Mouse (Mus musculus) liver, embryonic 13.5 days (tissue): ENCODE results near the gene Klk9. TPM values are rescaled to one million over a fixed set of nuclear protein-coding genes. Genes with fewer than 3 reads are reported as not detected.

Source experiments
- ATAC-seq: fragments of 200-750 bp; cut with Nextera tagmentation; 2 replicates; pipeline ENCODE4 v1.8.0; 2017; ENCODE audit warnings: low read depth, mild to moderate bottlenecking, moderate number of reproducible peaks, moderate library complexity
- DNase-seq: peaks from one replicate; pipeline ENCODE4 v3.0.0; 2022
- H3K27ac ChIP-seq: fragments of 300-500 bp; sonication (generic); 2 replicates; pipeline ENCODE4 v1.5.1; 2015; ENCODE audit warnings: moderate library complexity, mild to moderate bottlenecking, inconsistent platforms
- H3K27me3 ChIP-seq: fragments of 300-500 bp; sonication (generic); 2 replicates; pipeline ENCODE4 v1.6.1; 2015; ENCODE audit warnings: mild to moderate bottlenecking, inconsistent platforms
- H3K36me3 ChIP-seq: fragments of 300-500 bp; sonication (generic); 2 replicates; pipeline ENCODE4 v1.6.1; 2015; ENCODE audit warnings: mild to moderate bottlenecking, inconsistent platforms
- H3K4me1 ChIP-seq: fragments of 300-500 bp; sonication (generic); replicated peaks from 2 replicates; pipeline ENCODE4 v1.6.1; 2015; ENCODE audit warnings: inconsistent platforms
- H3K4me2 ChIP-seq: fragments of 300-500 bp; sonication (generic); 2 replicates; pipeline ENCODE4 v1.6.1; 2015; ENCODE audit warnings: inconsistent platforms, mild to moderate bottlenecking, moderate library complexity
- H3K4me3 ChIP-seq: fragments of 300-500 bp; sonication (generic); replicated peaks from 2 replicates; pipeline ENCODE4 v1.5.1; 2015; ENCODE audit warnings: mild to moderate bottlenecking, inconsistent platforms
- H3K9ac ChIP-seq: fragments of 300-500 bp; sonication (generic); 2 replicates; pipeline ENCODE4 v1.6.1; 2015; ENCODE audit warnings: mild to moderate bottlenecking, inconsistent platforms
- H3K9me3 ChIP-seq: fragments of 300-500 bp; sonication (generic); replicated peaks from 2 replicates; pipeline ENCODE4 v1.6.1; 2016; ENCODE audit warnings: inconsistent platforms
- WGBS: fragments of 180-500 bp; shearing (Covaris S2); methylation state at CpG from one replicate; pipeline ENCODE4 v1.1.7; 2015; ENCODE audit not compliant: insufficient replicate concordance; 5-methylcytosine and 5-hydroxymethylcytosine counted together
- polyA plus RNA-seq: library from polyadenylated mRNA; unstranded; fragments of >200 nt; fragmentation: Nextera tagmentation; extraction: Ambion mirVana; gene quantifications from 2 replicates; pipeline ENCODE4 v1.2.1, GENCODE M21; 2015

Klk9 gene
- polyA plus RNA-seq, 1 experiment from 2014 or later, result not detected

DNA sequence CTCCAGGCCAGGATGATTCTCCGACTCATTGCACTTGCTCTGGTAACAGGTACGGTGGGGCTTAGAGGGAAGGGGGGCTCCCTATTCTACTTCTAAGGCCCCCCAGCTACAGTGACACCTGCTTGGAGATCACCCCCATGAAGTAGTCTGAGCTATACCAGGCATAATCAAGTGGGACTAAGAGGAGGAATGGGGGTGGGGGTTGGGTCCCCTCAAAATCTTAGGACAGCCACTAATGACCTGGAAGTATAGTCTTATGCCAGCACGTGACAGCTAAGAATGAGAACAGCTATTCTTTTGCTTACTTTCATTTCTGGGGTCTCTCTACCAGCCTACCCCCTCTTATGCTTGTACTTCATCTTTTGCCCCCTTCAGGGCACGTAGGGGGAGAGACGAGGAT is 15.2 kb upstream of the Klk9 start:
- 71% methylated on average over 5 of the region's 5 CpGs for WGBS
- Histone ChIP-seq H3K9ac (no peak overlapping the region), H3K4me3 (no peak overlapping the region), H3K9me3 (no peaks in the 10 kb centered on the region), H3K4me2 (no peak overlapping the region), H3K4me1 (no peaks in the 10 kb centered on the region), H3K36me3 (no peaks in the 10 kb centered on the region), H3K27ac (no peak overlapping the region), H3K27me3 (no peaks in the 10 kb centered on the region)
- ATAC-seq, result no peak
- no peak for DNase-seq

DNA sequence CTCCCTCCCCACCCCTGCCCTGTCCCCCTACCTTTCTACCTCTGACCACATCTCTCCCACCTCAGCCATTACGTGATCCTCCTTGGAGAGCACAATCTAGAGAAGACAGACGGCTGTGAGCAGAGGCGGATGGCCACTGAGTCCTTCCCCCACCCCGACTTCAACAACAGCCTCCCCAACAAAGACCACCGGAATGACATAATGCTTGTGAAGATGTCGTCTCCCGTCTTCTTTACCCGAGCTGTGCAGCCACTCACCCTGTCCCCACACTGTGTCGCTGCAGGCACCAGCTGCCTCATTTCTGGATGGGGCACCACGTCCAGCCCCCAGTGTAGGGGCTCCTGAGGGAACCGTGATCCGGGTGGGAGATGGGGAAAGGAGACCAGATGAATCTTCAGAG is 14.3 kb upstream of the Klk9 start:
- no peaks in the 10 kb centered on the region for H3K27me3 ChIP-seq
- DNase-seq (no peak), ATAC-seq (no peak)
- H3K4me3 ChIP-seq, result no peak overlapping the region
- no peak overlapping the region for H3K4me2 ChIP-seq
- H3K9ac ChIP-seq, result no peak overlapping the region
- no peak overlapping the region for H3K27ac ChIP-seq
- H3K4me1 ChIP-seq, result 0 out of 2 replicates have a peak, but pooled peaks cover 1% of the 10 kb centered on the region
- WGBS, result 67% methylated on average over 12 of the region's 12 CpGs
- H3K36me3 ChIP-seq, result no peaks in the 10 kb centered on the region
- no peaks in the 10 kb centered on the region for H3K9me3 ChIP-seq

DNA sequence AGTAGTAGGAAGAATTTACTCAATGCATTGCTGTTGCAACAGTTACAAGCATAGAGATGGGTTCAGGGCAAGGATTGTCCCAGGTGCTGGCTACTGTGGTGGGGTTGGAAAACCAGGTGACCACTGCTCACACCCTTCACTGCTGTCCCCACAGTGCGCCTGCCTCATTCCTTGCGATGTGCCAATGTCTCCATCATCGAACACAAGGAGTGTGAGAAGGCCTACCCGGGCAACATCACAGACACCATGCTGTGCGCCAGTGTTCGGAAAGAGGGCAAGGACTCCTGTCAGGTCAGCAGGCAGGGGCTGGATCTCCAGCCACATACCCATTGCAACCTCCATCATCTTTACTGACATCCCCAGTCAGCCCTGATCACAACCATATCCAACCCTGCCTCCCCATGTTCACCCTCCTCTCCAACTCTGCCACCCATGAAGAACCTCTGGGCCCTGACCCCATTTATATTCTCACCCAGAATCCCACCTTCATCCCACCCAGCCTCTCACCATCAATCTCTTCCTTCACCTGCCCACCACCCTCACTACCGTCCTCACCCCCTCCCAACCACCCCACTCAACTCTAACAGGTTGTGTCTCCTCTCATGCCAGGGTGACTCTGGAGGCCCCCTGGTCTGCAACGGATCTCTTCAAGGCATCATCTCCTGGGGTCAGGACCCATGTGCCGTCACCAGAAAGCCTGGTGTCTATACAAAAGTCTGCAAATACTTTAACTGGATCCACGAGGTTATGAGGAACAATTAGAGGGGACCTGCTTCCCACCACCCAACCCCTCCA is 13.3 kb upstream of the Klk9 start:
- Histone ChIP-seq H3K4me1 (peaks cover 5% of the 10 kb centered on the region; the same call in 1 of the 2 replicates), H3K27me3 (peaks cover 8% of the 10 kb centered on the region), H3K9me3 (no peaks in the 10 kb centered on the region), H3K4me2 (no peak overlapping the region), H3K4me3 (no peak overlapping the region), H3K27ac (no peak overlapping the region), H3K9ac (no peak overlapping the region), H3K36me3 (no peaks in the 10 kb centered on the region)
- ATAC-seq (no peak), DNase-seq (no peak)
- WGBS, result 68% methylated on average over 10 of the region's 10 CpGs

DNA sequence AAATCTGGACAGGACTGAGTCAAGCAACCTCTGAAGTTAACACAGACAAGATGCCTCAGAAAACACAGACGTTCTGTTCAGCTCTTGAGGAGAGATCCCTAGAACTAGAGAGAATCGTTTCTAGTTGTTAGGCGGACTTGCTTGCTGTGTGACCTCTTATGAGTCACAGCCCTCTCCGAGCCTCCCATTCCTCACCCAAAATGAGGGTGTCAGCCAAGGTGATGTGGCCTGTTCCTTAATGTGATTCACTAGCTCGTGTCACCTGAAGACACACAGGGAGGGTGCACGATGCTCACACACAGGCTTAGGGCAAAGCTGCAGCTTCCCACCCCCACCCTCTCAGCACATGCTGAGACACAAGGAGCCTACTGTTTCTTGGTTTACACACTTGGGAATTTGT is 11.4 kb upstream of the Klk9 start:
- no peak for DNase-seq
- no peak overlapping the region for H3K4me2 ChIP-seq
- H3K4me3 ChIP-seq, result no peak overlapping the region
- H3K4me1 ChIP-seq, result peaks cover 5% of the 10 kb centered on the region; the same call in 1 of the 2 replicates
- no peaks in the 10 kb centered on the region for H3K36me3 ChIP-seq
- no peak overlapping the region for H3K9ac ChIP-seq
- WGBS, result 47% methylated on average over 6 of the region's 6 CpGs
- H3K27me3 ChIP-seq, result peaks cover 16% of the 10 kb centered on the region
- H3K9me3 ChIP-seq, result no peaks in the 10 kb centered on the region
- H3K27ac ChIP-seq, result no peak overlapping the region
- ATAC-seq, result no peak

DNA sequence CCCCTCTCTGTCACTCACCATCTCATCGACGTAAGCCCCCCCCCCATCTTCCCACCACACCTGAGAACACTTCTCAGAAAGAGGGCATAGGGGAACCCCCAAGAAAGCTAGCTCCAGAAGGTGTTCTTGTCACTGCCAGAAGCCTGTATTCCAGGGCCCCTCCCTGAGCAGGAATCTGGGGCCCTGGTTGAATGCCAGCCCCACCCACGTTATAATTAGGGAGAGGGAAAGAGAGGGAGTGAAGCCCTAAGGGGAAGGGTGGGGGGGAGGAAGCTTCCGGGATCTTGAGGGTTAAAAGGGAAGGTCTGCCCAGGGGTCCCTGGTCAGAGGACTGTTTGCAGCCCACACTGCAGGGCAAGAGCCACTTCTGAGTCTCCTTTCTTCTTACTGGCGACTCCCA is 10.9 kb upstream of the Klk9 start, which contains the start of gene Klk10:
Klk10 (plus strand) TSS at position 290 of the 400 bp plus-strand sequence.
- Histone ChIP-seq H3K27ac (no peak within 1 kb of the TSS), H3K36me3 (no peaks in the 10 kb centered on the region), H3K27me3 (peaks cover 16% of the 10 kb centered on the region), H3K4me2 (no peak within 1 kb of the TSS), H3K4me1 (peaks cover 5% of the 10 kb centered on the region; the same call in 1 of the 2 replicates), H3K9ac (no peak within 1 kb of the TSS), H3K9me3 (no peaks in the 10 kb centered on the region), H3K4me3 (no peak within 1 kb of the TSS)
- WGBS, result 41% methylated on average over 5 of the region's 5 CpGs
- no peak for ATAC-seq
- no peak for DNase-seq

DNA sequence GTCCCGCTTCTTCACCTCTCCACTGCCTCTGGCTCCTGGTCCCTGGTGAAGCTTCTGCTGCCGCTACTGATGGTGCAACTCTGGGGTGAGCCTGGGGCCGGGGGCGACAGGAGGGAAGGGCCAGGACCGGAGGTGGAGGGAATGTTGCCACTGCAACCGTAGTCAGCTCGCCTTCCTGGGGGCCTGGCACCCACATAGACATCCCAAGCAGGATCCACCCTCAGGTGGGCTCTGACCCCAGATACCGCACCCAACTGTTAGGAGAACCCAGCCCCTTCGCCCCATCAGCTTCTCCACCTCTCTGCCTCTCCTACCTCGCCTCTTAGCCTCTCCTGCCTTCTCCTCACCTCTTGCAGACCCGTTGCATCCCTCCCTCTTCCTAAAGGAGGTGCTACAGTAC is 10.2 kb upstream of the Klk9 start:
- H3K4me2 ChIP-seq, result no peak overlapping the region
- WGBS, result 73% methylated on average over 11 of the region's 11 CpGs

DNA sequence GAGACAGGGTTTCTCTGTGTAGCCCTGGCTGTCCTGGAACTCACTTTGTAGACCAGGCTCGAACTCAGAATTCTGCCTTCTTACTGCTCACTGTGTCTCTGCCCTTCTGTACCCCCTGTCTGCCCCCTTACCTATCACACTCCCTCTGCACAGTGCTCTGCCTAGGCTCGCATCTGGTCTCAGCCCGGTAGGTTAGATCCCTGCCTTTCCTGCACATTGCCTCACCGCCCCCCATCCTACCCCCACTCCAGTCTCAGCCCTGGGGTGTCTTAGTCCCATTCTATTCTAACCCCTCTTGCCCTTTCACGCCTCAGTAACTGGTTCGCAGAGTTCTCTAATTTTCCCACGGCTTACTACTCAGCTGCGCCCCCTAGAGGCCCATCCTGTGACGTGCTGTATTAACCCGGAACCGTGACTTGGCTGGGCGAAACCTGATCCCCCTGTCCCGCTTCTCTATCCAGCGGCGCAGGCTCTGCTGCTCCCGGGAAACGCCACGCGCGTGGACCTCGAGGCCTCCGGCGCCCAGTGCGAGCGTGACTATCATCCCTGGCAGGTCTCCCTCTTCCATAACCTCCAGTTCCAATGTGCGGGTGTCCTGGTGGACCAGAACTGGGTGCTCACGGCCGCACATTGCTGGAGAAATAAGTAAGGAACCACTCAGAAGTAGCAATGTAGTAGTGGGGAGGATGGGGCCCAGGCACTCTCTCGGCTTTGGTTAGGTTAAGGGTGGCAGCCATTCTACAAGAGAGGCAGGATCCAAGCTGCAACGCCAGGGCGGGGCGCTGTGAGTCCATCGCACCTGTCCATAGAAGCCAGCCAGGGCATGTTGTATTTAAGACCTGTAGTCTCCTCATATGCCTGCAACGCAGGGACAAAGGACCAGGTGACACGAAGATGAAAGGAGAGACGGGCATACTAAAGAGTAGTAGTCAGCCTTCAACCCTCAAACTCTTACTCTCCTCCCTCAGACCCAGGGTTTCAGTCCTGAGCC is 9.1 kb upstream of the Klk9 start:
- no peak overlapping the region for H3K9ac ChIP-seq
- peaks cover 16% of the 10 kb centered on the region for H3K27me3 ChIP-seq
- H3K9me3 ChIP-seq, result no peaks in the 10 kb centered on the region
- H3K36me3 ChIP-seq, result no peaks in the 10 kb centered on the region
- WGBS, result 7% methylated on average over 36 of the region's 36 CpGs
- H3K4me2 ChIP-seq, result peak overlapping the region; percentile 54
- DNase-seq, result peak; percentile 27
- 0 out of 2 replicates have a peak overlapping the region, but pooled peaks have one; percentile 14 for H3K4me3 ChIP-seq
- peaks cover 5% of the 10 kb centered on the region; the same call in 1 of the 2 replicates for H3K4me1 ChIP-seq
- ATAC-seq, result no peak
- H3K27ac ChIP-seq, result no peak overlapping the region

More for the DNA sequence above, 10.2 kb upstream of the Klk9 start:
- DNase-seq (no peak), ATAC-seq (no peak)
- Histone ChIP-seq H3K27ac (no peak overlapping the region), H3K9me3 (no peaks in the 10 kb centered on the region), H3K27me3 (peaks cover 16% of the 10 kb centered on the region), H3K9ac (no peak overlapping the region), H3K4me1 (peaks cover 5% of the 10 kb centered on the region; the same call in 1 of the 2 replicates), H3K4me3 (no peak overlapping the region), H3K36me3 (no peaks in the 10 kb centered on the region)

DNA sequence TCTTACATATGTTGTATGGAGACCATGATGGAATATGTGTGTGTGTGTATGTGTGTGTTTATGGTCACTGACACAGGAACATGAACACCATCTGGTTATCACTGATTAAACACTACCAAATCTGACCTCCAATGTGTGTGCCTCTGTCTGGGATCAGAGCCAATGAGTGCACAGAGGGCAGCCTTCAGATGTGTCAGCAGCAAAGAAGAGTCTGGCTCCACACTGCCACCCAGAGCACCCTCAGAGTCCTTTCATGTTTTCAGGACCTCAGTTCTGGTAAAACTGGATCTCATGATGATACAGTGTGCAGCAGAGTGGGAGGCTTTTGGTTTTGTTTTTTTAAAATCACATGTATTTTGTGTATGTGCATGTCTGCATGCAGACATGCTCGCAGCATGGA is 6.4 kb upstream of the Klk9 start:
- H3K9ac ChIP-seq, result no peak overlapping the region
- 57% methylated on average over 1 of the region's 1 CpGs for WGBS
- H3K4me3 ChIP-seq, result no peak overlapping the region
- H3K9me3 ChIP-seq, result no peaks in the 10 kb centered on the region
- H3K4me2 ChIP-seq, result no peak overlapping the region
- no peak for ATAC-seq
- no peaks in the 10 kb centered on the region for H3K36me3 ChIP-seq
- H3K27me3 ChIP-seq, result peaks cover 16% of the 10 kb centered on the region
- no peak for DNase-seq
- peaks cover 5% of the 10 kb centered on the region; the same call in 1 of the 2 replicates for H3K4me1 ChIP-seq
- H3K27ac ChIP-seq, result no peak overlapping the region

DNA sequence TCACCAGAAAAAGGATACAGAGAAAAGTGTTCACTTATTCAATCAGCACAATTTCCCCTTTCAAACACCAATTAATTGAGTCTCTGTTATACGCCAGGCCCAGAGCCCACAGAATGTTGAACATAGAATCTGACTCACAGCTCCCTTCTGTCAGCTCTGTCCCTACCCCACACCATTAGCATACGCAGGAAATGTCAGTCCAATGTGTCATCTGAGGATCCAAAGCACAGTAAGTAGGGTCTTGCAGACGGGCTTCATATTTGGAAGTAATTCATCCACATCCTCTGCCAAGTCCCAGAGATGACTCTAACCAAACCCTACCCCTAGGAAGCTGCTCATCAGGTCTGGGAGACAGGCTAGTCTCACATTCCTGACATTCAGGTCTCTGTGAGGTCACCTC is 3.6 kb upstream of the Klk9 start:
- Histone ChIP-seq H3K9me3 (no peaks in the 10 kb centered on the region), H3K4me1 (no peaks in the 10 kb centered on the region), H3K27ac (no peak overlapping the region), H3K9ac (no peak overlapping the region), H3K36me3 (no peaks in the 10 kb centered on the region), H3K4me3 (no peak overlapping the region), H3K27me3 (peaks cover 10% of the 10 kb centered on the region), H3K4me2 (no peak overlapping the region)
- 56% methylated on average over 3 of the region's 3 CpGs for WGBS
- ATAC-seq (no peak), DNase-seq (no peak)

DNA sequence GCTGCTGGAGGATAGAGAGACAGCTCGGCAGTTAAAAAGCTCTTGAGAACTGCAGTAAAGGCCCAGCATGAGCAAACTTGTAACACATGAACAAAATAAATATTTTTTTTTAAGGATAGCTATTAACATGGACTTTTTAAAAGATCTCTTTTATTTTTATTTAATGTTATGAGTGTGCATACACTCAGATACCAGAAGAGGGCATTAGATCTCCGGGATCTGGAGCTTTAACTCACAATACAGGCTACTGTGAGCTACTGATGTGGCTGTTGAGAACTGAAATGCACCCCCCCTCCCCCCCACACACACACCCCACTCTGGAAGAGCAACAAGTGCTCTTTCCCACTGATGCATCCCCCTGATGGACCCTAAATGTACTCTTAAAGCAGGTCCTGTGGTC is 2.4 kb upstream of the Klk9 start:
- DNase-seq, result no peak
- H3K4me3 ChIP-seq, result no peak overlapping the region
- WGBS, result 41% methylated on average over 2 of the region's 2 CpGs
- H3K4me2 ChIP-seq, result no peak overlapping the region
- H3K27ac ChIP-seq, result no peak overlapping the region
- no peaks in the 10 kb centered on the region for H3K4me1 ChIP-seq
- no peaks in the 10 kb centered on the region for H3K36me3 ChIP-seq
- H3K9me3 ChIP-seq, result no peaks in the 10 kb centered on the region
- no peak for ATAC-seq
- no peak overlapping the region for H3K9ac ChIP-seq
- no peaks in the 10 kb centered on the region for H3K27me3 ChIP-seq

DNA sequence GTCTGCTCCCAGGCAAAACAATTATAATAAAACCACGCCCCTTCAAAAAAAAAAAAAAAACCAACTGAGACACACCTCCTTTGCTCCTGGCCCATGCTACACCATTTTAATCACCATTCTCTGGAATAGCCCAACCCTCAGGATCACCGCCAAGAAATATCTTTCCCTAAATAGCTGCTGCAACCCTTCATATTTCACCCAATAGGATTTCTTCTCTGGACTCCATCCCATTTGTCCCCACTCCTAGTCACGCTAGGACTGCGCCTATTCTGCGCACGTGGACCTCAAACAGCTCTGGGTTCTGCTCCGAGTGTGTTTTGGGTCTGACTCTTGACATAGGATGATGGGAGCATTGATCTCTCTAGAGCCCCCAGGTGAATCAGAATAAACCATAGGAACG is 4.7 kb downstream of the Klk9 start:
- Histone ChIP-seq H3K27ac (no peak overlapping the region), H3K4me3 (0 out of 2 replicates have a peak overlapping the region, but pooled peaks have one; percentile 51), H3K4me1 (peaks cover 13% of the 10 kb centered on the region), H3K27me3 (peaks cover 31% of the 10 kb centered on the region), H3K4me2 (peak overlapping the region; percentile 63), H3K9me3 (no peaks in the 10 kb centered on the region), H3K9ac (no peak overlapping the region), H3K36me3 (no peaks in the 10 kb centered on the region)
- DNase-seq, result no peak
- ATAC-seq, result no peak
- WGBS, result 11% methylated on average over 8 of the region's 8 CpGs
